Mouse (Mus musculus) ovary, postnatal 10 days (tissue): ENCODE measurements around the gene Vezt.

Experiments
- DNase-seq: peaks from one replicate; pipeline ENCODE4 v3.0.0; 2022; ENCODE audit warnings: low spot score

Gene Vezt

GRCm38 (mm10) chr10:94035658-94036374 is at the start of gene Vezt, which contains the start of gene Fgd6:
Gene Vezt (minus strand): TSS chr10:94035817.
Gene Fgd6 (plus strand): TSS chr10:94036001.
- DNase-seq: peak; percentile 95

- DNase-seq: no peak
These were observed 46.6 kb upstream of the Vezt start for GRCm38 (mm10) chr10:94082040-94082734.

GRCm38 (mm10) chr10:94080740-94081139 is 45.1 kb upstream of the Vezt start:
- DNase-seq: no peak

DNA sequence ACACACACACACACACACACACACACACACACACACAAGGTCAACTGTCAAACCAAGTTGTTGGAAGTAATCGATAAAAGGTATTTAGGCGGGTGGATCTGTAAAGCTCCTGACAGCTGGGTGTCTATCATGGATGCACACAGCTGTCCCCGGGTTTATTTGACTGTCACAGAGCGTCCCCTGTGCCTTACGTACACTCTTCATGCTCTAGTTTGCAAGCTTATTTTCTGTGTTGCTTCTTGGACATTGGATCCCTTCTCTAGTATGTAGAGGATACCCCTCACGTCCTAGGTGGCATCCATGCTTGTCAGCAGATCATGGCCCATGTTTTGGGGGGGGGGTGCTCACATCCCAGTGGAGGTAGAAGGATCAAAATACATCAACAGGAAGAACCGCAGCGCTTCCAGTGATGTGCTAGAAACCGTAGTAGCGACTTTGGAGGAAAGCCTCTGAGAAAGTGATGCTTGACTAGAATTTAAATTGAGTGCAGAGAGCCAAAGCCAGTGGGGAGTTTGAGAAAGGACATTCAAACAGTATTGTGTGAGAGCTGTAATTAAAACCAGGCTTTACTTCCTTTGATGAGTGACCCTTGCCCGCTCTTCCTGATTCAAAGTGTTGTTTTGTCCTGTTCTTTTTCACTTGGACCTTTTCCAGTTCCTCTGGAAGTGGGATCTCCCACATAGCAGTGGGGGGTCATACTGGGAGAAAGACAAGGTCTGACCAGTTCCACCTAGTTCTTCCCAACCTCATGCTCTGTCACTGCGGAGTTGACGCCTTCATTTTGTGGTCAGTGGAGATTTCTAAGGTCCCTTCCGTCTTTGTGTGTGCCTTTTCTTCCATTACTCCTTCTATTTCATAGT is 41.6 kb upstream of the Vezt start:
- no peak for DNase-seq

DNA sequence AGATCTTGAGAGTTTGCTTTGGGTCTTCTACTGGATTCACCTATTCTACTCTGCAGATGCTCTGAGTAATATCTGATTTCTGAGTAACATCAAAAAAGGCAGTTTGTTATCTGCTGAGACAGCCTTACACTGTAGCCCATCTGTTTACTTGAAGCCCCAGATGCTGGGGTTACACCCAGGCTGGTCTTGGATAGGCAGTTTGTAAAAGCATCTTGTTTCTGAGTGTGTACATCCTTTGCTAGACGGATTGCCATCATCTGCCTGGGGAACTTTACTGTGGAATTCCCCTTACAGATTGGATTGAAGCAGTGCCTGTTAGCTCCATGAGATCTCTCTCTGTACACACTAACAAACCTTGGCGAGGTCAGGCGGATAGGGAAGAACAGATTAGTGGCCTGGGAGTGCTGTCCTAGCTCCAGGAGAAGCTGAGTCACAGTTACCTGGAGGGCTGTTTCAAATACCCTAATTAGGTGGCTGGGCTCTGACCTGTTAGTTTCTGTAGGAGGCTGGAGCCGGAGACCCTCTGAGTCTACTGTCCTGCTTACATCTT is 37.4 kb upstream of the Vezt start:
- no peak for DNase-seq

DNA sequence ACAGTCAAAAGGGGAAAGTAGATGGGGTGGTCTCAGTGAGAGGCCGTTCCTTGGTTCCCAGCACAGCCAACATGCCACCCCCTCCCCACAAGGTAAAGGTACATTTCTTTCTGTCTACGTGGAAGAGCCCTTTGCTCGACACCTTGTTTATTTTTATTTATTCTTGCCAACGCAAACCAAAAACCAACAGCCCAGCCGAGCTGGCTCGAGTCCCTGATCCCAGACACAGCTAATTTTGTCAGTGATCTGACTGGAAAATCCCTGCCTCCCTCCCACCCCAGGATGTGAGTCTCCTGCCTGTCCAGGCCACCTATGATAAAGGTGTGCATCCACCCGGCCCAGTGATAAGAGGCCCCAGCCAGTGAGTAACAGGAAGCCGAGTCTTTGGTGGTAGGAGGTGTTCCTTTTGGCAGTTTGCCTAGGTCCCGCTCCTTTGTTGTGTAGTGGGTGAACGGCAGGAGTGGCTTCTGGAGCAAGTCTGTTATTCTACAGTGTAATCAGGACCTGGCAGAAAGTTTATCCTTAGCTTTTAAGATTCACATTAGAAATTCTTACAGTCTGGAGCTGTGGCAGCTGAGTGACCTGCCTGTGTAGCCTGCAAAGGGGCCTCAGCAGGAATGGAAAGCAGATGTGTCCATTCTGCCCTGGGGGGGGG is 36.8 kb upstream of the Vezt start:
- DNase-seq: peak; percentile 5

- DNase-seq: no peak
These were observed 36.0 kb upstream of the Vezt start for GRCm38 (mm10) chr10:94071641-94072040.

- DNase-seq: no peak
These were observed 33.1 kb upstream of the Vezt start for GRCm38 (mm10) chr10:94068701-94069100.

GRCm38 (mm10) chr10:94066896-94067295 is 31.3 kb upstream of the Vezt start:
- no peak for DNase-seq

GRCm38 (mm10) chr10:94062357-94062756 is 26.7 kb upstream of the Vezt start:
- DNase-seq: no peak

DNA sequence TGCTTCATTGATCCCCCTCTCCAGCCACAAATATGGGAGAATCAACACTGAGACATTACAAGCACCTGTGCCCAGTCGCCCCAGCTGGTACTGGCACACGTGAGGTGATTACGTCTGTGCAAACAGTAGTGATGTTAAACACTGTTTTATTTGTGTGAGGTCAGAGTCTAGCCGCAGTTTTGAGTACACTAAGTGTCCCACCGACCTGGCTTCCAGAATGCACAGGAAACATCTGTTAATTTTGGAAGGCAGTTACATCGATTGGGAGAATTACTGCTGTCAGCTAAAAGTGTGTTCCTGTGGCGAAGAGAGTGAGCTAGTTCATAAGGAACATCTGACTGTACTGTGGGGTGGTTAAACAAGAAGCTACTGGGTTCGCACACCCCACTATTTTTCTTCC is 24.6 kb upstream of the Vezt start:
- DNase-seq: no peak

GRCm38 (mm10) chr10:94059618-94060055 is 24.0 kb upstream of the Vezt start:
- no peak for DNase-seq

- DNase-seq: no peak
These were observed 20.9 kb upstream of the Vezt start for GRCm38 (mm10) chr10:94056487-94056886.

GRCm38 (mm10) chr10:94050736-94051135 is 15.1 kb upstream of the Vezt start:
- no peak for DNase-seq

DNA sequence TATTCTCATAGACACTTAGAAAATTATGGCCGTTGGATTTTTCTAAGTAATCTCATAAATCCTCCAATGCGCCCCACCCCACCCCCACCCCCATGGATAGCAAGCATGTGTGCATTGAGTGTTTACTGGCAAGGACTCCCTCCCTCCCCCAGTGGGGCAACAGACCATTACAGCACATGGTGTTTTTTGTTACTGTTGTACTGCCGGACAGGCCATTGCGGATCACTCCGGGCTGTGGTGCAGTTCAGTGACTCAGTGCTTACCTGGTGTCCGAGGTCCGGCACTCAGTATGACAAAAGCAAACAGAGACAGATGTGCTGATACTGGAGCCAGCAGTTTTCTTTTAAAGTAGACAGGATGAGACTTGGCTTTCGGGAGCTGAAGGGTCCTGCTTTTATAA is 13.5 kb upstream of the Vezt start:
- no peak for DNase-seq

DNA sequence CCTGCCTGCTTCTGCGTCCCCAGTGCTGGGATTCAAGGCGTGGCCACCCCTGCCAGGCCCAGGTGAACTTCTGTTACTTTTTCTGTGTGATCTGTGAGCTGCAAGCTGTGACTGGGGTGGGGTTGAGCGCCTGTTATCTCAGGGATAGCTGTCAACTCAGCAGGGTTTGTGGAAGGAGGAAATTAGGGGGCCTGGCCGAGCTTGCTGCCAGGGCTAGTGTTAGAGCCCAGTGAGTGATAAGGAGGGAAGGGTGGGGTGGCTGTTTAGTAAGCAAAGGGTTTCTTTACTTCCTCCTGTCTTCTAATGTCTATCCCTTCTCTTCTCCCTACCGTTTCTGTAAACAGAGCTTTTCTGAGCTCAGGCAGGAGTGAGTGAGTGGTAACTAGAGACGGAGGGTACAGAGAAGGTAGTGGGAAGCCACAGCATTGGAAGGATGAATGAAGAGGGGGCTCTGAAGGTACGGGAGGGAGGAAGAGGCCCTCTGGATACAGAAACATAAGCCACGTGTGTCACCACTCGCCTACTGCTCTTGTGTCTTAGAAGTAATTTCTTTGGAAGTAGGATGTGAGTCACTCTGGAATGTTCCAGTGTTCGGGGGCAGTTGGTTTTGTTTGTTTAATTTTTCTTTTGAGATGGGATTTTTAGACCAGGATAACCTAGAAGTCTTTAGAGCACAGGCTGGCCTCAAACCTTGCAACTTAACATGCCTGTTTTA is 12.4 kb upstream of the Vezt start:
- DNase-seq: no peak

GRCm38 (mm10) chr10:94047024-94047423 is 11.4 kb upstream of the Vezt start:
- DNase-seq: no peak

DNA sequence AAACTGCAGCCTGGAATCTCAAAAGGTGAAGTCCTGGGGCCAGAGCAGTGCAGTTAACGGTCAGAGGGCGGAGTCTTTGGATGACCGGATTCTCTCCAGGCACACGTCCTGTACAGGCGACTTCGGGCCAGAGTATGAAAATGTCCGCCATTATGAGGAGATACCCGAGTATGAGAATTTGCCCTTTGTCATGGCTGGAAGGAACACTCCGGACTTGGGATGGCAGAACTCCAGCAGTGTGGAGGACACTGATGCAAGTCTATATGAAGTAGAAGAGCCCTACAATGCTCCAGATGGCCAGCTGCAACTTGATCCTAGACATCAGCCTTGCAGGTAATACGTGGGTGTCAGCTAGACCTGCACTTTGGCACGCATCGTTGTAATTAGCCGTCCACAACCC is 9.7 kb upstream of the Vezt start:
- DNase-seq: no peak

GRCm38 (mm10) chr10:94043908-94044307 is 8.3 kb upstream of the Vezt start:
- no peak for DNase-seq

GRCm38 (mm10) chr10:94038366-94039260 is 3.0 kb upstream of the Vezt start:
- no peak for DNase-seq
